Comparison of ENCODE assay signal across 8 mouse cellular contexts in genomic region chr12:75616158-75616791, GRCm38 (mm10). TPM values are rescaled to one million over a fixed set of nuclear protein-coding genes. Genes with fewer than 3 reads are reported as not detected.
DNase-seq lines count a peak whose midpoint lies in the region; ATAC-seq and TF ChIP-seq lines count a peak whose summit lies in the region.

No protein-coding gene starts in this region.

- no peaks in the 10 kb centered on the region for H3K27me3 ChIP-seq in heart, postnatal 0 days (ENCODE audit: control insufficient read depth, insufficient read depth, low read length)
- no peaks in the 10 kb centered on the region for H3K27me3 ChIP-seq in midbrain, embryonic 12.5 days

- DNase-seq in ES-E14 (ENCODE audit: low read depth, low spot score): no peak
- DNase-seq in embryo, embryonic 10 days (ENCODE audit: low spot score): peak; percentile 66
- DNase-seq in heart, postnatal 0 days (ENCODE audit: low spot score): peak; percentile 23
- peak; percentile 41 to 60 for DNase-seq in kidney, postnatal 4 days
- DNase-seq in layer of hippocampus, adult 11-12 months (ENCODE audit: low spot score): no peak
- no peak for DNase-seq in thymus, postnatal 0 days (ENCODE audit: low spot score)

- H3K9me3 ChIP-seq in ES-E14 (ENCODE audit: control insufficient read depth, insufficient read depth, low read depth, low read length): no peaks in the 10 kb centered on the region
- peaks cover 4% of the 10 kb centered on the region; the same call in 1 of the 2 replicates for H3K9me3 ChIP-seq in heart, postnatal 0 days (replicated peaks; ENCODE audit: control insufficient read depth, low read length)
- H3K9me3 ChIP-seq in midbrain, embryonic 12.5 days: no peaks in the 10 kb centered on the region

- H3K4me2 ChIP-seq in heart, postnatal 0 days (ENCODE audit: low read depth, low read length): peak overlapping the region; percentile 61
- peak overlapping the region; percentile 29 for H3K4me2 ChIP-seq in midbrain, embryonic 12.5 days (replicated peaks)

- peak overlapping the region; percentile 51 to 63 for H3K4me3 ChIP-seq in ES-E14 (ENCODE audit: insufficient read depth in 1 of 2, low read depth in 1 of 2, low read length in 2 of 2, poor library complexity in 1 of 2, severe bottlenecking in 1 of 2)
- peak overlapping the region; percentile 43 for H3K4me3 ChIP-seq in heart, postnatal 0 days (ENCODE audit: low read depth, low read length)
- H3K4me3 ChIP-seq in midbrain, embryonic 12.5 days: 0 out of 2 replicates have a peak overlapping the region, but pooled peaks have one; percentile 7

- peak overlapping the region; percentile 48; the same call in 1 of the 2 replicates for H3K27ac ChIP-seq in ES-E14 (ENCODE audit: insufficient read depth, low read depth, low read length, poor library complexity, severe bottlenecking)
- H3K27ac ChIP-seq in heart, postnatal 0 days (ENCODE audit: low read depth): 0 out of 2 replicates have a peak overlapping the region, but pooled peaks have one; percentile 48
- H3K27ac ChIP-seq in midbrain, embryonic 12.5 days (replicated peaks): no peak overlapping the region

- peak overlapping the region; percentile 53 for H3K9ac ChIP-seq in ES-E14 (ENCODE audit: insufficient read depth, low read depth, low read length, poor library complexity, severe bottlenecking)
- H3K9ac ChIP-seq in heart, postnatal 0 days (replicated peaks; ENCODE audit: low read depth, low read length): peak overlapping the region; percentile 50; the same call in 1 of the 2 replicates
- H3K9ac ChIP-seq in midbrain, embryonic 12.5 days (replicated peaks): no peak overlapping the region

- no peaks in the 10 kb centered on the region for H3K36me3 ChIP-seq in ES-E14 (ENCODE audit: control insufficient read depth, insufficient read depth, low read length, poor library complexity, severe bottlenecking)
- H3K36me3 ChIP-seq in heart, postnatal 0 days (replicated peaks; ENCODE audit: control insufficient read depth, insufficient read depth, low read length): no peaks in the 10 kb centered on the region
- H3K36me3 ChIP-seq in midbrain, embryonic 12.5 days: no peaks in the 10 kb centered on the region

- ATAC-seq in heart, postnatal 0 days (ENCODE audit: insufficient read depth, low read depth): peak; percentile 83
- no peak for ATAC-seq in midbrain, embryonic 12.5 days (ENCODE audit: low FRiP score, low read depth)
- no peak for ATAC-seq in erythroid progenitor cell, adult 5-6 weeks (replicated peaks; ENCODE audit: low FRiP score, poor library complexity, severe bottlenecking)

- in situ Hi-C loops in ES-E14 (cut with MboI; ENCODE audit: low sequenced_read_pairs in 2 of 2, unreplicated experiment in 2 of 2): no loop called here

- TF ChIP-seq CTCF in heart, postnatal 0 days (IDR thresholded peaks at IDR 0.05; ENCODE audit: low read depth): no peak

- TF ChIP-seq EP300 in heart, postnatal 0 days (IDR thresholded peaks at IDR 0.05; ENCODE audit: low read depth): no peak

- H3K4me1 ChIP-seq in ES-E14 (ENCODE audit: control insufficient read depth in 2 of 2, insufficient read depth in 2 of 2, low read length in 2 of 2, poor library complexity in 1 of 2): no peaks in the 10 kb centered on the region
- H3K4me1 ChIP-seq in heart, postnatal 0 days (ENCODE audit: control insufficient read depth, insufficient read depth): no peaks in the 10 kb centered on the region
- peaks cover 6% of the 10 kb centered on the region for H3K4me1 ChIP-seq in midbrain, embryonic 12.5 days

- 10% methylated on average over 20 of the region's 24 CpGs for WGBS in heart, postnatal 0 days
- 8% methylated on average over 24 of the region's 24 CpGs for WGBS in midbrain, embryonic 12.5 days

TF ChIP-seq in ES-E14, 5 proteins besides CTCF, POLR2A, EP300 and RAD21:
- TF ChIP-seq CHD2 (IDR thresholded peaks at IDR 0.05; ENCODE audit: low read depth, low read length): no peak
- TF ChIP-seq ZNF384 (IDR thresholded peaks at IDR 0.05; ENCODE audit: low read depth, low read length): no peak
- no peak for TF ChIP-seq MAFK (IDR thresholded peaks at IDR 0.05; ENCODE audit: insufficient read depth, low read depth, low read length)
- TF ChIP-seq HCFC1 (IDR thresholded peaks at IDR 0.05; ENCODE audit: borderline replicate concordance, insufficient read depth, low read length): no peak
- no peak for TF ChIP-seq ZC3H11A (IDR thresholded peaks at IDR 0.05; ENCODE audit: borderline replicate concordance, low read depth, low read length)

RNA-seq across cellular contexts. Expression of gene Ppp2r5e, which starts 20.2 kb away (rescaled TPM):
- 12.8 and 16.6 TPM in 2 replicates for total RNA-seq in ES-E14 (2012; rRNA removed)
- total RNA-seq in heart, postnatal 0 days (2014; rRNA removed; ENCODE audit: low replicate concordance): 7.5 and 11.5 TPM in 2 replicates
- polyA plus RNA-seq in heart, postnatal 0 days (2015; fragmentation: Nextera tagmentation; extraction: Ambion mirVana): 7.5 and 9.5 TPM in 2 replicates
- polyA plus RNA-seq in midbrain, embryonic 12.5 days (2016; fragmentation: Nextera tagmentation; extraction: Ambion mirVana): 25.3 and 29.1 TPM in 2 replicates
- 41.8 and 61.2 TPM in 2 replicates for total RNA-seq in erythroid progenitor cell, adult 5-6 weeks (2015; ENCODE audit: low replicate concordance)
- total RNA-seq in erythroid progenitor cell, adult 5-6 weeks (2017; ENCODE audit: low replicate concordance): 28.3 and 29.1 TPM in 2 replicates
- 15.0 and 17.0 TPM in 2 replicates for polyA plus RNA-seq in thymus, postnatal 0 days (2015; fragmentation: Nextera tagmentation; extraction: Ambion mirVana)

RNA-seq across cellular contexts. Expression of gene Wdr89, which starts 53.1 kb away (rescaled TPM):
- 24.8 and 29.8 TPM in 2 replicates for total RNA-seq in ES-E14 (2012; rRNA removed)
- 3.7 and 3.9 TPM in 2 replicates for total RNA-seq in heart, postnatal 0 days (2014; rRNA removed; ENCODE audit: low replicate concordance)
- polyA plus RNA-seq in heart, postnatal 0 days (2015; fragmentation: Nextera tagmentation; extraction: Ambion mirVana): 4.6 and 5.3 TPM in 2 replicates
- polyA plus RNA-seq in midbrain, embryonic 12.5 days (2016; fragmentation: Nextera tagmentation; extraction: Ambion mirVana): 8.4 and 9.4 TPM in 2 replicates
- total RNA-seq in erythroid progenitor cell, adult 5-6 weeks (2015; ENCODE audit: low replicate concordance): 4.7 and 5.9 TPM in 2 replicates
- total RNA-seq in erythroid progenitor cell, adult 5-6 weeks (2017; ENCODE audit: low replicate concordance): 6.7 and 11.8 TPM in 2 replicates
- 16.0 and 17.0 TPM in 2 replicates for polyA plus RNA-seq in thymus, postnatal 0 days (2015; fragmentation: Nextera tagmentation; extraction: Ambion mirVana)

Comparison
In these comparisons a context has a peak if more than half of its experiments do, and no peak if none do; other contexts are left out.
1. DNase-seq: peak in embryo, embryonic 10 days (single experiment), heart, postnatal 0 days (single experiment) and kidney, postnatal 4 days (2 of 2); none in ES-E14 (single experiment), layer of hippocampus, adult 11-12 months (single experiment) and thymus, postnatal 0 days (single experiment).
2. H3K4me3 ChIP-seq: peak in every context shown above with its lines; median percentile 57 in ES-E14; 43 in heart, postnatal 0 days; 7 in midbrain, embryonic 12.5 days.